Mouse (Mus musculus): ENCODE measurements at regions not wholly inside any gene's neighbourhood (a gene's known extent, or its start where the extent isn't known, plus 50 kb on each side); places are given as distances from the start of the nearest gene placed in this dataset. TPM values are rescaled to one million over a fixed set of nuclear protein-coding genes. Genes with fewer than 3 reads are reported as not detected.

DNA sequence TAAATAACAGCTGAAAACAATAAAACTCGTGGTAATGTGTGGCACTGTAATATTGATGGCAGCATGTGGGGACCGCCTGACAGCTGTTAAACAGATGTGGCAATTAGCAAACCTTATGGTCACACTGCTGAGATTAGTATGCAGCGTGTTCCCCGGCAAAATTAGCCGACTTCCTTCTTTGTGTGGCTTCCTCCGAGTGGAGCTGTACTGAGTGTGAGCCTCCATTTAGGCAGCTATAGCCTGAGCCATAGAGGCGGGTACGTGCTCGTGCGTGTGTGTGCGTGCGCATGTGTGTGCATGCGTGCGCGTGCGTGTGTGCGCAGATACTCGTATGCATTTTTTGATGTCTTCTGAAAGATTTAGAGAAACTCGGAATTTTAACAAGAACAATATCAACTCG, 53.4 kb upstream of the Zfp64 start:
- Histone ChIP-seq H3K4me3 (ENCODE audit: low read depth, low read length) (no peak overlapping the region), H3K9me3 (replicated peaks; ENCODE audit: control insufficient read depth, low read length, poor library complexity, severe bottlenecking) (no peaks in the 10 kb centered on the region), H3K36me3 (ENCODE audit: control insufficient read depth, insufficient read depth, low read length) (no peaks in the 10 kb centered on the region), H3K27ac (ENCODE audit: low read length) (no peak overlapping the region), H3K4me2 (ENCODE audit: low read length) (no peak overlapping the region), H3K9ac (ENCODE audit: low read depth, low read length) (no peak overlapping the region), H3K4me1 (ENCODE audit: control insufficient read depth, insufficient read depth, low read length) (peaks cover 10% of the 10 kb centered on the region), H3K27me3 (ENCODE audit: control insufficient read depth, insufficient read depth, low read depth, low read length) (no peaks in the 10 kb centered on the region)
- WGBS, result 75% methylated on average over 20 of the region's 20 CpGs
- ATAC-seq, result no peak

DNA sequence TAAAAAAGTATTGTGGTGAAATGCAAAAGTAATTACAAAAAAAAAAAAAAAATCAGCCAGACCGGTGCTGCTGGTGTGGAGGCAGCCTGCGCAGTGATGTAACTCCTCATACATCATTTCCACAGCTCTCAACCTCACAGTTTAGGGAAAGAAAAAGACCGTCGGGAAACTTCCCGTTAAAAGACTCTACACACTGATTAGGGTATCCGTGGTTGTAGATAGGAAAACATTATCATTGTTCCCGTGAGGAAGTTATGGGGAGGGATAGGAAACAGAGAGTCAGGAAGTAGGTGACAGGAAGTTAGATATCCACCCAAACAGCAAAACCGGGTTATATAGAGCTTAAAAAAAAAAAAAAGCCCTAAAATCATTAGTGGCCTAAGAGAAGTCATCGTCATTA, 52.9 kb upstream of the Zfp64 start:
- no peak for ATAC-seq
- no peak overlapping the region for H3K4me3 ChIP-seq (ENCODE audit: low read depth, low read length)
- peaks cover 10% of the 10 kb centered on the region for H3K4me1 ChIP-seq (ENCODE audit: control insufficient read depth, insufficient read depth, low read length)
- H3K9ac ChIP-seq (ENCODE audit: low read depth, low read length), result no peak overlapping the region
- 72% methylated on average over 9 of the region's 9 CpGs for WGBS
- no peaks in the 10 kb centered on the region for H3K9me3 ChIP-seq (replicated peaks; ENCODE audit: control insufficient read depth, low read length, poor library complexity, severe bottlenecking)
- no peaks in the 10 kb centered on the region for H3K27me3 ChIP-seq (ENCODE audit: control insufficient read depth, insufficient read depth, low read depth, low read length)
- H3K36me3 ChIP-seq (ENCODE audit: control insufficient read depth, insufficient read depth, low read length), result no peaks in the 10 kb centered on the region
- no peak overlapping the region for H3K4me2 ChIP-seq (ENCODE audit: low read length)
- no peak overlapping the region for H3K27ac ChIP-seq (ENCODE audit: low read length)

DNA sequence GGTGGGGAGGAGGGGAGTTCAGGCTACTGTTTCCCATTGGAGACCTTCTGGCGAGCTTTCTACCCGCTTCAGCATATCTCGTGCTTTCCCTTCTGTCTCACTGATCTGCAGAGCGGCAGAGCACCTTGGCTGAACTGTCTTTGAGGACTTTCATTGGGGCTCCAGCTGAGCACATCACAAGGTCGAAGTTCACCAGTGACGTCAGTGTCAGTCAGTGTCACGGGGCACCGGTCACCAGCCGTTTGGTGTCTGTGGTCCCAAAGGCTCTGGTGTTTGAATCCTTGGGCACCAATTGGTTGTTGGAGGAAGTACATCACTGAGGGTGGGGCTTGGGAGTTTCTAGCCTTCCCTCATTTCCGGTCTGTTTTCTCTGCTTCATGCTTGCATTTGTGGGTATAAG, 51.2 kb upstream of the Zfp64 start:
- no peak for ATAC-seq
- 86% methylated on average over 10 of the region's 10 CpGs for WGBS

DNA sequence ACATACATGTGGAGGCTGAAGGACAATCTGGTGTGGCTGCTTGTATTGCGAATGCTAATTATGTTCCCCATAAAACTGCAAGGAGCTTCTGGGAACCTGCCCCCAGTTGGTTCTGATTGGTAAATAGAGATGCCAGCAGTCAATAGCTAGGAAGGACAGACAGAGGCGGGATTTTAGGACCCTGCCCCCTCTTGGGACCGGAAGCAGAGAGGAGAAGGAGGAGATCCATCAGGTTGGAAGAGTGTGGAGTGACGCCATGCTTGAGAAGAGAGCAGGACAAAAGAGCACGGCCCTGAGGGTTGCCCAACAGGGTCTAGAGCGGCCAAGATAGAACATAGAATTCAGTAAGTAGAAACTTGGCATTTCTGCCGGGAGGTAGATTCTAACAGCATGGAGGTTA, 50.4 kb upstream of the Zfp64 start:
- H3K9me3 ChIP-seq (replicated peaks; ENCODE audit: control insufficient read depth, low read length, poor library complexity, severe bottlenecking), result no peaks in the 10 kb centered on the region
- no peak overlapping the region for H3K4me3 ChIP-seq (ENCODE audit: low read depth, low read length)
- H3K9ac ChIP-seq (ENCODE audit: low read depth, low read length), result no peak overlapping the region
- 91% methylated on average over 7 of the region's 7 CpGs for WGBS
- no peak overlapping the region for H3K4me2 ChIP-seq (ENCODE audit: low read length)
- H3K4me1 ChIP-seq (ENCODE audit: control insufficient read depth, insufficient read depth, low read length), result peaks cover 10% of the 10 kb centered on the region
- no peak overlapping the region for H3K27ac ChIP-seq (ENCODE audit: low read length)
- no peaks in the 10 kb centered on the region for H3K36me3 ChIP-seq (ENCODE audit: control insufficient read depth, insufficient read depth, low read length)
- no peak for ATAC-seq
- no peaks in the 10 kb centered on the region for H3K27me3 ChIP-seq (ENCODE audit: control insufficient read depth, insufficient read depth, low read depth, low read length)

More for the DNA sequence above, 51.2 kb upstream of the Zfp64 start:
- H3K9me3 ChIP-seq (replicated peaks; ENCODE audit: control insufficient read depth, low read length, poor library complexity, severe bottlenecking), result no peaks in the 10 kb centered on the region
- no peak overlapping the region for H3K4me2 ChIP-seq (ENCODE audit: low read length)
- no peak overlapping the region for H3K9ac ChIP-seq (ENCODE audit: low read depth, low read length)
- no peak overlapping the region for H3K27ac ChIP-seq (ENCODE audit: low read length)
- H3K4me1 ChIP-seq (ENCODE audit: control insufficient read depth, insufficient read depth, low read length), result peaks cover 10% of the 10 kb centered on the region
- no peaks in the 10 kb centered on the region for H3K27me3 ChIP-seq (ENCODE audit: control insufficient read depth, insufficient read depth, low read depth, low read length)
- H3K4me3 ChIP-seq (ENCODE audit: low read depth, low read length), result no peak overlapping the region
- no peaks in the 10 kb centered on the region for H3K36me3 ChIP-seq (ENCODE audit: control insufficient read depth, insufficient read depth, low read length)

Small RNAs in the stretch of these regions (microRNA-seq; reads per million reads assigned to microRNA genes)
- gene Gm26469, result not detected

Measured in midbrain, embryonic 16.5 days (tissue).